In the genomic region with DNA sequence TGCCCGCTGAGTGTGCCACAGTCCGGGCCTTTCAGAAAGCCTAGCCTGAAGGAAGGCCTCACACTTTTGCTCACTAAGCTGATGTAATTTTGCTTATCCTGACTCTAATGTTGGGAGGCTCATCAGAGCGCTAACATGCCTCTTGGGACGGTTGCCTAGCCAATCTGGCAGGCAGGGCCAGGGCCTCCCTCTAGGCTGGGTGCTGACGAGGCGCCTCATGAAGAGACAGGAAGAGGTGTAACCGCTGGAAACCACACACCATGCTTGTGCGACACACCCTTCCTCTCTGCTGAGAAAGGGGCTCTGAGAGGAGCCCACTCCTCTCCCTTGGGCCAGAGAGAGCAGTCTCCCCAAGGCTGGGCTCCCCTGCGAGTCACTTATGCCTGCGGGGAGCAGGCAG, we compare ENCODE assay signal across 8 mouse cellular contexts. TPM values are rescaled to one million over a fixed set of nuclear protein-coding genes. Genes with fewer than 3 reads are reported as not detected.
DNase-seq lines count a peak whose midpoint lies in the region; ATAC-seq and TF ChIP-seq lines count a peak whose summit lies in the region.
"Had no signal": no experiment of that assay in that cellular context is flagged by ENCODE, and none has a peak within 500 bp of the region (broad histone marks: within the 10 kb centered on the region; RNA-seq: fewer than 3 reads in every experiment).

No protein-coding gene starts in this region.

- H3K4me2 ChIP-seq in liver, embryonic 14.5 days (ENCODE audit: low read depth) = peak overlapping the region; percentile 11; the same call in 1 of the 2 replicates

- peak; percentile 66 for DNase-seq in NIH3T3 (ENCODE audit: low read depth)
- DNase-seq in liver, embryonic 14.5 days (ENCODE audit: low read depth in 3 of 3, low spot score in 3 of 3) = no peak
- DNase-seq in spleen, adult 2 months (ENCODE audit: low read depth in 1 of 2, low spot score in 2 of 2) = peak in 1 of 2 experiments; percentile 76
- DNase-seq in kidney, adult 9 months = no peak
- no peak for DNase-seq in adrenal gland, postnatal 4 days (ENCODE audit: low spot score in 2 of 2)
- no peak for DNase-seq in right cerebral cortex, adult 2 months (ENCODE audit: low spot score in 2 of 2)
- DNase-seq: cerebellum, postnatal 25 days had no signal

- H3K27ac ChIP-seq in liver, embryonic 14.5 days = no peak overlapping the region
- peak overlapping the region; percentile 96 for H3K27ac ChIP-seq in spleen, adult 2 months (ENCODE audit: insufficient read depth, low read length)

- TF ChIP-seq EP300 in liver, embryonic 14.5 days (IDR thresholded peaks at IDR 0.05; ENCODE audit: low read depth) = no peak

- no peaks in the 10 kb centered on the region for H3K9me3 ChIP-seq in liver, embryonic 14.5 days (ENCODE audit: control insufficient read depth, low read length)

- no peak overlapping the region for H3K9ac ChIP-seq in liver, embryonic 14.5 days (replicated peaks)

- H3K4me3 ChIP-seq in liver, embryonic 14.5 days (ENCODE audit: insufficient read depth in 1 of 2, low read depth in 2 of 2, low read length in 2 of 2) = no peak overlapping the region
- peak overlapping the region; percentile 43; the same call in 1 of the 2 replicates for H3K4me3 ChIP-seq in spleen, adult 2 months (ENCODE audit: extremely low read depth, insufficient read depth, insufficient read length)

- 31% methylated on average over 10 of the region's 10 CpGs for WGBS in liver, embryonic 14.5 days (ENCODE audit: insufficient replicate concordance)
- WGBS in spleen, adult 2 months = 8% methylated on average over 10 of the region's 10 CpGs

- no peak for TF ChIP-seq CTCF in liver, embryonic 14.5 days (IDR thresholded peaks at IDR 0.05; ENCODE audit: low read depth)
- no peak for TF ChIP-seq CTCF in spleen, adult 2 months (IDR thresholded peaks at IDR 0.05; ENCODE audit: extremely low read depth, insufficient read depth, insufficient read length, insufficient replicate concordance)

- H3K27me3 ChIP-seq in liver, embryonic 14.5 days (ENCODE audit: control insufficient read depth, insufficient read depth, low read length) = no peaks in the 10 kb centered on the region
- H3K27me3 ChIP-seq in spleen, adult 2 months (ENCODE audit: control insufficient read depth, insufficient read depth, low read length) = no peaks in the 10 kb centered on the region

- TF ChIP-seq POLR2A in spleen, adult 2 months (IDR thresholded peaks at IDR 0.05; ENCODE audit: low read depth, low read length) = no peak; the same call in 1 of the 2 replicates

- ATAC-seq in CD4-positive, CD25-positive, alpha-beta regulatory T cell, adult 4 months = peak; percentile 81
- peak; percentile 42; the same call in 1 of the 2 replicates for ATAC-seq in liver, embryonic 14.5 days (ENCODE audit: insufficient read depth)

- no peaks in the 10 kb centered on the region for H3K36me3 ChIP-seq in liver, embryonic 14.5 days (replicated peaks; ENCODE audit: control insufficient read depth, insufficient read depth, low read depth)
- H3K36me3 ChIP-seq in spleen, adult 2 months (ENCODE audit: control insufficient read depth, insufficient read depth, low read length) = peaks cover 3% of the 10 kb centered on the region

- H3K4me1 ChIP-seq in liver, embryonic 14.5 days (replicated peaks; ENCODE audit: control insufficient read depth in 2 of 2, insufficient read depth in 2 of 2, low read length in 1 of 2) = no peaks in the 10 kb centered on the region
- H3K4me1 ChIP-seq in spleen, adult 2 months (ENCODE audit: control insufficient read depth, insufficient read depth, insufficient read length) = peaks cover 21% of the 10 kb centered on the region; the same call in 1 of the 2 replicates

RNA-seq across cellular contexts. Expression of a gene that starts 30.3 kb away (rescaled TPM):
- under 1 TPM in 1 of 2 experiments, not detected in 1; 0.30 TPM for polyA plus RNA-seq in CD4-positive, CD25-positive, alpha-beta regulatory T cell, adult 4 months (2017; shearing (Covaris generic))
- polyA plus RNA-seq in liver, embryonic 14.5 days (2012; rRNA removed) = 0.11 and 0.13 TPM in 2 replicates
- 0.24 TPM in 1 of 2 replicates, not detected in the other for polyA plus RNA-seq in liver, embryonic 14.5 days (2014; fragmentation: Nextera tagmentation; extraction: Ambion mirVana)
- polyA plus RNA-seq in spleen, adult 2 months (2012; rRNA removed) = 1.2 and 2.1 TPM in 2 replicates
- 1 to 10 TPM; 4.5 to 6.5 TPM for total RNA-seq in adrenal gland, postnatal 4 days (2021)

RNA-seq across cellular contexts. Expression of a gene that starts 31.5 kb away (rescaled TPM):
- 100 to 1,000 TPM in 1 of 2 experiments, 10 to 100 TPM in 1; 99.7 to 140 TPM for polyA plus RNA-seq in CD4-positive, CD25-positive, alpha-beta regulatory T cell, adult 4 months (2017; shearing (Covaris generic))
- polyA plus RNA-seq in liver, embryonic 14.5 days (2012; rRNA removed) = 3.2 and 3.3 TPM in 2 replicates
- polyA plus RNA-seq in liver, embryonic 14.5 days (2014; fragmentation: Nextera tagmentation; extraction: Ambion mirVana) = 5.9 and 6.3 TPM in 2 replicates
- 34.6 and 47.0 TPM in 2 replicates for polyA plus RNA-seq in spleen, adult 2 months (2012; rRNA removed)
- 10 to 100 TPM; 10.1 to 10.4 TPM for total RNA-seq in adrenal gland, postnatal 4 days (2021)
